Mouse (Mus musculus): Measurements from ENCODE around the gene Cd5.

Cd5 gene

GRCm38 (mm10) chr19:10738811-10739210 lies at the start of gene Cd5:
Gene Cd5, minus strand, starts transcription at chr19:10739002.
- DNase-seq (ENCODE audit: low read depth) = no peak

- no peak for DNase-seq (ENCODE audit: low read depth)
Observed at GRCm38 (mm10) chr19:10788242-10788641, 49.4 kb upstream of the Cd5 start.

- DNase-seq (ENCODE audit: low read depth) = no peak
Observed at GRCm38 (mm10) chr19:10787406-10787805, 48.6 kb upstream of the Cd5 start.

GRCm38 (mm10) chr19:10786753-10787152 lies 48.0 kb upstream of the Cd5 start:
- DNase-seq (ENCODE audit: low read depth) = no peak

- DNase-seq (ENCODE audit: low read depth) = no peak
Observed at GRCm38 (mm10) chr19:10784796-10785459, 46.1 kb upstream of the Cd5 start.

- DNase-seq (ENCODE audit: low read depth) = no peak
Observed at GRCm38 (mm10) chr19:10784061-10784460, 45.3 kb upstream of the Cd5 start.

GRCm38 (mm10) chr19:10783168-10783567 lies 44.4 kb upstream of the Cd5 start:
- no peak for DNase-seq (ENCODE audit: low read depth)

- no peak for DNase-seq (ENCODE audit: low read depth)
Observed at GRCm38 (mm10) chr19:10781641-10782040, 42.8 kb upstream of the Cd5 start.

GRCm38 (mm10) chr19:10776906-10777305 lies 38.1 kb upstream of the Cd5 start:
- DNase-seq (ENCODE audit: low read depth) = no peak

- no peak for DNase-seq (ENCODE audit: low read depth)
Observed at GRCm38 (mm10) chr19:10774141-10774540, 35.3 kb upstream of the Cd5 start.

GRCm38 (mm10) chr19:10773384-10773783 lies 34.6 kb upstream of the Cd5 start:
- no peak for DNase-seq (ENCODE audit: low read depth)

GRCm38 (mm10) chr19:10772866-10773265 lies 34.1 kb upstream of the Cd5 start:
- no peak for DNase-seq (ENCODE audit: low read depth)

- DNase-seq (ENCODE audit: low read depth) = no peak
Observed at GRCm38 (mm10) chr19:10771995-10772394, 33.2 kb upstream of the Cd5 start.

- DNase-seq (ENCODE audit: low read depth) = no peak
Observed at GRCm38 (mm10) chr19:10769429-10770195, 30.8 kb upstream of the Cd5 start.

GRCm38 (mm10) chr19:10768694-10769428 lies 30.1 kb upstream of the Cd5 start:
- no peak for DNase-seq (ENCODE audit: low read depth)

- no peak for DNase-seq (ENCODE audit: low read depth)
Observed at GRCm38 (mm10) chr19:10767631-10768030, 28.8 kb upstream of the Cd5 start.

GRCm38 (mm10) chr19:10763381-10764031 lies 24.7 kb upstream of the Cd5 start:
- no peak for DNase-seq (ENCODE audit: low read depth)

- DNase-seq (ENCODE audit: low read depth) = no peak
Observed at GRCm38 (mm10) chr19:10762468-10762867, 23.7 kb upstream of the Cd5 start.

GRCm38 (mm10) chr19:10761794-10762415 lies 23.1 kb upstream of the Cd5 start:
- DNase-seq (ENCODE audit: low read depth) = no peak

GRCm38 (mm10) chr19:10759983-10760831 lies 21.4 kb upstream of the Cd5 start:
- DNase-seq (ENCODE audit: low read depth) = no peak

- no peak for DNase-seq (ENCODE audit: low read depth)
Observed at GRCm38 (mm10) chr19:10759525-10759924, 20.7 kb upstream of the Cd5 start.
